Mouse (Mus musculus): ENCODE data around the gene Zfp410.
A peak's percentile ranks its signal among the peaks of the same experiment; 100 is the strongest.

Zfp410 gene

DNA sequence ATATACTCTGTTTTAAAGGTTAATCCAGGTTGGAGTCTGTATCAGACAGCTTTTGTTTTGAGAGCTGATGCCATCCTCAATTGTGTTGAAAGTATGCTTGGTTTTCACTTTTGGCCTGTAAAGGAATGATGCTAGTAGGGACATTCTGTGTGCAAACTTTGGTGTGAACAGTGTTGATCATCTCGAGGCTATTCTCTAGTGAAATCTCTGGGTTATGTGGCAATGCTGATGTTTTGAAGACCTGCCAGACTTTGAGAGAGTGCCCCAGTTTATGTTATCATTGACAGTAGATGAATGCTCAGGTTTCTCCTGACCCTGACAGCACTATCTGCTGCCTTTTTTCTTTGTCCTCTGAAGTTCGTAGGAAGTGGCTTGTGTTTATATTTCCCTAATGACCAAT, 46.2 kb downstream of the Zfp410 start:
- DNase-seq, result no peak

DNA sequence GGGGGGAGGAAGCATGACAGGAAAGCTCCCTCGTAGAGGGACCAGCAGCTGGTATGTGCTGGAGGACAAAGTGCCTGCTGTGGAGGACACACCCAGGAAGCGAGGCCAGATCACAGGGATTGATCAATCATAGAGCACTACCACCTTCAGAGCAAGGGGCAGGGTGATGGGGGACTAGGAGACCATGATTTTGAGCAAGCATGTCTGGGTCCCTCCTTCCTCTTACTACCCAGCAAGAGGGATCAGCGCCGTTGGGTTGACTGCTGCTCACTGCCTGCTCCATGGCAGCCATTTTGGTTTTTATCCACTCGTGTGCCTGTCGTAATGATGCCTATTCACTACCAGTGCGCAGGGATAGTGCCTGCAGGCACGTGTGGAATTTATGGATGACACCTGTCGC, 47.6 kb downstream of the Zfp410 start:
- DNase-seq, result no peak

DNA sequence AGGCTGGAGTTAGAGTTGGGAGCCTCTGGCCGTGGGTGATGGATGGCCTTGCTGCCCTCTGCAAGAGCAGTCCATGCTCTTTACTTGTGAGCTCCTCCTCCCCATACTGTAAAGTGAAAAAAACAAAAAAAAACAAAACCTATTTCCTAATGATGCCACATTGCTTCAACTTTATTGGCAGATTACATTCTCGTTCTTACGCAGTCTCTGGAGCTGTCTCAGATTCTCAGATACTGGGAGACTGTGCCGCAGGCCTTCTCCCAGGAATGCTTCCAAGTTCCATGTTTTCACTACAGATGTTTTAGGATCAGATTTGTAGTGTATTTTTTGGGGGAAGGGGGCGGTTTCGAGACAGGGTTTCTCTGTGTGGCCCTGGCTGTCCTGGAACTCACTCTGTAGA, 48.5 kb downstream of the Zfp410 start:
- DNase-seq, result no peak

DNA sequence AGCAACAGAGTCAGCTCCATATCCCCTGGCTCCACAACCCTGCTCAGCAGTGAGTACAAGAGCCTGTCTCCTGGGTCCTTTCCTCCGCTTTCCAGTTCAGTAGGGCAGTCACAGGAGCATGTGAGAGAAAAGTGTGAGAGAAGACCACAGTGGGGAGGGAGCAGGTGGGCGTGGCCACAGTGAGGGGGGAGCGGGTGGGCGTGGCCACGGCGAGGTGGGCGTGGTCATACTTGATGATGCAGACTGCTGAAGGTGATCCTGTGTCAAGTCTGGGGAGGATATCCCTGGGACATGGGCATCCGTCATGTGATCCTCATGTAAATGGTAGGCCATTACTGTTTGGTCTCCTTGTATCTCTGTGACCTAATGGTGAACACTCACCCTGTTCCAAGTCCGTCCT, 50.3 kb downstream of the Zfp410 start:
- no peak for DNase-seq

DNA sequence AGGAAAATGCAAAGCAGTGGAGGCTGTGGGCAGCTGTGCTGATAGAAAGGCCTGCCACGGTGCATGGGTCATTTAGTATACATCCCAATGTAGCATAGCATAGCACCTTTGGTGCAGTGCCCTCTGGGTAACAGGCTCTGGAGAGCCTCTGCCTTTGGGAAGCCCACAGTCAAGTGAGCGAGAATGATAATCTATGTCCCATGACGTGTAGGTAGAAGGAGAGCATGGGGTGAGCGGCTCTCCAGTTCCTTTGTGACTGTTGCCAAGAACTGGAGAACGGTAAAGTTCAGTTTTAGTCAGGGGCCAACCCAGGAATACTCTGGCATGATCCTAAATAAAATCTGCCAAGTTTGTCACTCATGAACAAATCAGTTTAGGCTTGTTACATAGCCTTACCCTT, 55.0 kb downstream of the Zfp410 start:
- no peak for DNase-seq

DNA sequence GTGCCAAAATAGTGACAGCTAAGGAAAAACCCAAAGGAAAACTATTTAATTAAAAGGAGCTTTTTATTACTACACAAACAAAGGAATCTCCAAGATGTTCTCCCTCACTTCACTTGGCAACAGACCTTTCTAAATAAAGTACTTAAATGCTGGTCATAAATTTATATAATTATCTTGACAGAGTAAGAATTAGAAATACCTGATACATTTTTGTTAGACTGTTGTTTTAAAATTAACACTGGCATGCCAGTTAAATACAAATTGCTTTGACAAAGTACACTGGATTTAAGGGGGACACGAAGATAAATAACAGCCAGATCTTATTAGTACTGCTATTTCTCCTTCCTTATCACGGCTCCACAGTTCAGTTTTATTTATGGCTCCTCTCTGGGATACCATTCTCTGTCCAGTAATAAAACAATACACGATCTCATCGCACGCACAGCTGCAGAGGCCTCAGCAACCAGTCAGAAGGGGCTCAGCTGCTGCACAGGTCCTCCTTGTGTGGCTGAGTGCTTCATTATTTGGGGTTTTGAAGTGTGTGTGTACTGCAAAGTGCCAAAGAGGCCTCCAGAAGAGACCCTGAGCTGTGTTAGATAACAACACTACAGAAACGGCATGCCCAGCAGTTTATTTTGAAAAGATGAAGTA, 57.3 kb downstream of the Zfp410 start:
- DNase-seq, result no peak

DNA sequence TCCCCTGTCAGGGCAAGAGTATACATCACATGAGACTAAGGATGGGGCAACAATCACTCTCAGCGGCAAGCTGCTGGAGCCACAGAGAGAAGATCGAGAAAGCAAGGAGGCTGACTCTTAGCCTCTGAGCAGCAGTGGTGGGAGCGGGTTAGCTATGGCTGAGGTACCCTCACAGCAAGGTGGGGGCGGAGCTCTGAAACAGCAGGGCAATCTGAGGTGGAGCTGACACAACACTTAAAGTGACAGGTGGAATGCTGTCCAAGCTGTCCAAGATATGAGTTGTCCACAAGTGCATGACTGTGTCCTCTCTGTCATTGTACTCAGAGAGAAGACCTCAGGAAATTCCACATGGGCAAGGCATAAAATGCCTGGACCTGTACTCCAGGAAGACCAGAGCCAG, 65.7 kb downstream of the Zfp410 start:
- no peak for DNase-seq

DNA sequence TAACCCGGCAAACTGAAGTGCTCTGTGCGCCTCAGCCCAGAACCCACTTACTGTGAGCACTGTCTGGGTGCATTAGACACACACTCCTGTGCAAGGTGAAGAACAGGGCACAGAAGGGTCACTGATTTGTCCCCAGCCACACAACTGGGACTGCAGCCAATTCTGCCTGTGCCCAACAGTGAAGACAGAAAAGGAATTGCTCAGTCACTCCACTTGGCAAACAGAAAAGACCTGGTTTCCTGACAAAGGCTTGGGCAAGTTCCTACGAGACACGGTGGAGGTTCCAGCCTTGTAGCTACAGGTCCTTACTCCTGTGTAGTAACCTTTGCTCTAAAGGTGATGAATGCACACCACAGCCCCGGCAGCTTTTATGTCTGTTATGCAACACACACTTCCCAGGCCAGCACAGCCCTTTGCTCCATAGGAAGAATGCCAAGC, 68.0 kb downstream of the Zfp410 start:
- DNase-seq, result no peak

DNA sequence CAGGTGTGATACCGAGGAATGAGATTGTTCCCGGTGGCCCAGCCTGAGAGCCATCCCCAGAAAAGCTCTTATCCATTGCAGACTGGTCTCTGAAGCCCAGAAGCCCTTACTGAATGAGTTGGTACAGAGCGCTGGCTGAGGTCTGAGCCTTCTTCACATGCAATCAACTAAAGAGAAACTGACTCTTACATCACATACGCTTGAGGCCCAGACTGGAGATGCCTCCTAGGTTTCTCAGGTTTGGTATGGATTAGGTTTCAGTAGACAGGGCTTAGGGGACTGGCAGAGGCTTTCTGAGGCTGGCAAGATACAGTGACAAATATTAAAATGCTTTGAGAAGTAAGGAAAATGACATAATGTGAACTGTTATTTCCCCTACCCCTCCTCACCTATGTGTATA, 68.8 kb downstream of the Zfp410 start:
- DNase-seq, result no peak

DNA sequence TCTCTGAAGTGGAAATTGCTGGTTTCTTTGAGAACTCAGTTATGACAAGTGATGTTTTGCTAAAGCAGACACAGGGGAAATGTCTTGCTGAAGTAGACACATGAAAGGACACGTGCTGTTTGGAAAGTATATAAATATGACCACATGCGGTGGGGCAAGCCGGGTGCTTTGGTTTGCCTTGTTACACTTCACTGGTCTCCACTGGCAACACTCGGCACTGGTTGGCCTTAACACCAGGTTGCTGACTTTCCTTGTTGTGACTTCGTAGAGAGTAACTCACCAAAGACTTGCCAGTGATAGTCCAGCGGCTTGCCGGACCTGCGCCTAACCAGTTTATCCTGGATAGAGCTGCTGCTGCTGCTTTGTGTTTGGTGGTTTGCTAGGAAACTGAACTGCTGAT, 71.4 kb downstream of the Zfp410 start:
- no peak for DNase-seq

DNA sequence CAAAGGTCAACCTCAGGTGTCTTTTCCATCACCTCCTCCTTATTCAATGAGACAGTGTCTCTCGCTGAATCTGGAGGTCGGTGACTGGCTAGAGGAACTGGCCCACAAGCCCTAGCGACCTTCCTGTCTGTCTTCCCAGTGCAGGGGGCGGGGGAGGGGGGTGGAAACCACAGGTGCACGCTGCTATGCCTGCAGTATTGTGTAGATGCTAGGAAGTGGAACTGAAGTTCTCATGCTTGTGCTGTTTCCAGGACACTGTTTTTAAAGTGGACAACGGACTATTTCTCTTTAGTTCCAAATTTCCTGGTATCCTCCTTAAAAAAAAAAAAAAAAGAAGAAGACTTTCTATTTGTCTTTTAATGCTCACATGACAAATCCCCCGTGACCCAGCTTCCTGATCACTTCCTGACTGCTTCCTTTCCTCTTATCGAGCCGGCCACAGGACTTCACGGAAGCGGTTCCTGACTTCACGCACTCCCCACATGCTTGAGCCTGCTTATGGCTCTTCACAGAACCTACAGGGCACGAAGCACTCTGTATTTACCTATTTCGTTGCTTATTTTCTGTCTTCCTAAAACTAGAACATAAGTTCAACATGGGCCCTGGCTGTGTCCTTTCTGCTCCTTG, 72.2 kb downstream of the Zfp410 start:
- DNase-seq, result peak; percentile 15

DNA sequence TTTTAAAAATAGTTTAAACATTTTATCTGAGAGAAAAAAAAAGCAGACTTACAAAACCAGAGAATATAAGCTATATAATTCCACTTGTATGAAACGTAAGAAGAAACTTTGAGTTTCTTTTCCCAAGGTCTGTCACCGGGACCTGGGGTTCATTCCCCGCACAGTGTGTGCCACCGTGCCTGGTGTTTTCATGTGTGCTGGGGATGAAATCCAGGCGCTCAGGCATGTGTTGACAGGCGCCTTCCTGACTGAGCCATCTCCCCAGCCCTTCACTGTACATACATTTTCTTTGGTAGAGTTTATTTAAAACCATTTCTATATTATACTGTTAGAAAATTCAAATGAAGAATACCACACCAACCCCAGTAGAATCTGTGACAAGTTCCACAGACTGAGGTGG, 73.7 kb downstream of the Zfp410 start:
- DNase-seq, result no peak

DNA sequence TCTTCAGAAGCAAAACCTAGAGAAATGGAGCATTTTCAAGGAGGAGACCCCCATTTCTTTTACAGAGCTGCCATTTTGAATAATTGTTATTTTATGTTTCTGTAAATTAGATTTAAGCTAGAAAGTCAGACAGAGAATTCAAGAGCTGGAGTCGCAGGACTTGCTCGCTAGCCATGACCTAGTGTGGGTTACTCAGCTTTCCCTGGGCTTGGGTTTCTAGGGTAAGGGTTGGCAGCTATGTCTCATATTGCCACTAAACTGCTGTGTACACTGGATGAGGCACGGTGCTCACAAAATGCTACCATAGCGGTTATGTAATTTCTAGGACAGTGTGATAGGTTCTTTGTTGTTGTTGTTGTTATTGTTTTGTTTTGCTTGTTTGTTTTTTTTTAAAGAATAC, 76.0 kb downstream of the Zfp410 start:
- DNase-seq, result no peak
